Mouse (Mus musculus) ES-Bruce4 (cell line): ENCODE results near the gene Rasa3.

ENCODE experiments used
- CTCF ChIP-seq: IDR thresholded peaks from one replicate; pipeline ENCODE4 v1.8.1; 2011; ENCODE audit warnings: low read depth, low read length
- EP300 ChIP-seq: IDR thresholded peaks from 2 replicates; pipeline ENCODE4 v1.6.1; 2011; ENCODE audit warnings: low read depth, low read length; ENCODE audit not compliant: insufficient read depth
- POLR2A ChIP-seq: IDR thresholded peaks from one replicate; pipeline ENCODE4 v1.8.1; 2011; ENCODE audit warnings: low read length; ENCODE audit not compliant: insufficient read depth

- TF ChIP-seq CTCF: no peak
- TF ChIP-seq EP300: no peak
- no peak for TF ChIP-seq POLR2A
These were observed 17.9 kb upstream of the Rasa3 start for GRCm38 (mm10) chr8:13695203-13695867.
